Mouse (Mus musculus): ENCODE measurements around the gene Zmynd12.

GRCm38 (mm10) chr4:119441836-119442235 is 19.2 kb downstream of the Zmynd12 start:
- TF ChIP-seq CTCF (IDR thresholded peaks at IDR 0.05) (no peak), POLR2A (IDR thresholded peaks at IDR 0.05; ENCODE audit: insufficient read depth, low read depth, low read length) (no peak), EP300 (IDR thresholded peaks at IDR 0.05; ENCODE audit: insufficient read depth, low read depth, low read length) (no peak)

All from heart, adult 2 months (tissue).